In the genomic region with DNA sequence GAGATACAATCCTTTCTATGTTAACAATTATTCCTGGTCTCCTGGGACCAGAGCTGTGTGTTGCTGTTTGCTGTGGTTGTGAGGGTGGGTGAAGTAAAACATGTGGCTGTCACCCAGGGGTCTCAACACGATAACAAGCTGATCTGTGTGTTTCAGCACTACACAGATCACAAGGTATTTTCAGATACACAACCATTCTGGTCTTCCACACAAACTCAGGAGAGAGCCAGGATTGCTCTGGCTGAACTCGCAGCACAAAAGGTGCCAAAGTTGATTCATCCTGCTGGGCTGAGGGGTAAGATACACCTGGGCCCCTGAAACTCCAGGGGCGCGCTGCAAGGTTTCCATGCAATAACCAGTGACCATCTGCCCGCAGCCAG, we compare ENCODE assay signal across 10 mouse cellular contexts. TPM values are rescaled to one million over a fixed set of nuclear protein-coding genes. Genes with fewer than 3 reads are reported as not detected.
DNase-seq lines count a peak whose midpoint lies in the region; ATAC-seq and TF ChIP-seq lines count a peak whose summit lies in the region.
"Had no signal": no experiment of that assay in that cellular context is flagged by ENCODE, and none has a peak within 500 bp of the region (broad histone marks: within the 10 kb centered on the region; RNA-seq: fewer than 3 reads in every experiment).

No protein-coding gene starts in this region.

- H3K9me3 ChIP-seq in intestine, embryonic 15.5 days, result no peaks in the 10 kb centered on the region
- no peaks in the 10 kb centered on the region for H3K9me3 ChIP-seq in neural tube, embryonic 12.5 days

- no peak for TF ChIP-seq POLR2A in embryonic fibroblast, embryonic 13.5 days (IDR thresholded peaks at IDR 0.05; ENCODE audit: low read depth, low read length)

- H3K4me2 ChIP-seq in intestine, embryonic 15.5 days (replicated peaks), result peak overlapping the region; percentile 94
- H3K4me2 ChIP-seq in neural tube, embryonic 12.5 days (replicated peaks), result peak overlapping the region; percentile 90

- peak overlapping the region; percentile 39; the same call in 1 of the 2 replicates for H3K9ac ChIP-seq in intestine, embryonic 15.5 days
- peak overlapping the region; percentile 70; the same call in 1 of the 2 replicates for H3K9ac ChIP-seq in neural tube, embryonic 12.5 days

- H3K4me3 ChIP-seq in layer of hippocampus, adult 2 months, result peak overlapping the region; percentile 54
- peak overlapping the region; percentile 40; the same call in 1 of the 2 replicates for H3K4me3 ChIP-seq in embryonic fibroblast, embryonic 13.5 days (ENCODE audit: insufficient read depth, low read length)
- peak overlapping the region; percentile 44 for H3K4me3 ChIP-seq in intestine, embryonic 15.5 days (replicated peaks)
- peak overlapping the region; percentile 57 for H3K4me3 ChIP-seq in neural tube, embryonic 12.5 days

- H3K27ac ChIP-seq in layer of hippocampus, adult 2 months, result peak overlapping the region; percentile 82
- H3K27ac ChIP-seq in embryonic fibroblast, embryonic 13.5 days (ENCODE audit: insufficient read depth, low read length), result no peak overlapping the region
- H3K27ac ChIP-seq in intestine, embryonic 15.5 days, result no peak overlapping the region
- H3K27ac ChIP-seq in neural tube, embryonic 12.5 days, result no peak overlapping the region

- no peak for ATAC-seq in intestine, embryonic 15.5 days
- ATAC-seq in neural tube, embryonic 12.5 days (ENCODE audit: low FRiP score, low read depth), result peak; percentile 2; the same call in 1 of the 2 replicates

- H3K27me3 ChIP-seq in intestine, embryonic 15.5 days (replicated peaks), result peaks cover 25% of the 10 kb centered on the region
- H3K27me3 ChIP-seq in neural tube, embryonic 12.5 days (replicated peaks), result peaks cover 17% of the 10 kb centered on the region; the same call in 1 of the 2 replicates

- H3K36me3 ChIP-seq in intestine, embryonic 15.5 days, result no peaks in the 10 kb centered on the region
- H3K36me3 ChIP-seq in neural tube, embryonic 12.5 days, result peaks cover 2% of the 10 kb centered on the region; the same call in 1 of the 2 replicates

- DNase-seq in layer of hippocampus, adult 2 months (ENCODE audit: low spot score in 2 of 2), result no peak
- no peak for DNase-seq in layer of hippocampus, postnatal 14 days (ENCODE audit: low spot score in 2 of 2)
- DNase-seq in right cerebral cortex, postnatal 25 days, result no peak
- no peak for DNase-seq in urinary bladder, postnatal 25 days (ENCODE audit: low spot score)
- DNase-seq in urinary bladder, adult 2 months (ENCODE audit: low spot score), result no peak
- DNase-seq: kidney, adult 9 months; thymus, postnatal 14 days had no signal

- TF ChIP-seq CTCF in layer of hippocampus, adult 2 months (conservative IDR thresholded peaks at IDR 0.05), result no peak
- no peak for TF ChIP-seq CTCF in embryonic fibroblast, embryonic 13.5 days (IDR thresholded peaks at IDR 0.05; ENCODE audit: borderline replicate concordance, insufficient read depth, low read length)

- H3K4me1 ChIP-seq in embryonic fibroblast, embryonic 13.5 days (ENCODE audit: control insufficient read depth, insufficient read depth, low read length), result peaks cover 6% of the 10 kb centered on the region
- H3K4me1 ChIP-seq in intestine, embryonic 15.5 days (replicated peaks), result peaks cover 6% of the 10 kb centered on the region; the same call in 1 of the 2 replicates
- H3K4me1 ChIP-seq in neural tube, embryonic 12.5 days, result peaks cover 5% of the 10 kb centered on the region; the same call in 1 of the 2 replicates

- 14% methylated on average over 5 of the region's 5 CpGs for WGBS in intestine, embryonic 15.5 days
- WGBS in neural tube, embryonic 12.5 days, result 23% methylated on average over 5 of the region's 5 CpGs

RNA-seq across cellular contexts. Expression of gene Ildr2, which starts 54.5 kb away (rescaled TPM):
- 10 to 100 TPM; 71.5 to 73.6 TPM for total RNA-seq in layer of hippocampus, adult 2 months (2021)
- 10 to 100 TPM; 83.5 to 92.3 TPM for total RNA-seq in layer of hippocampus, postnatal 14 days (2021)
- 1.8 and 4.3 TPM in 2 replicates for polyA plus RNA-seq in embryonic fibroblast, embryonic 13.5 days (2011; ENCODE audit: insufficient read length, low read depth, missing spikeins)
- 0.67 and 0.81 TPM in 2 replicates for polyA plus RNA-seq in intestine, embryonic 15.5 days (2015; fragmentation: Nextera tagmentation; extraction: Ambion mirVana)
- 5.1 and 5.3 TPM in 2 replicates for polyA plus RNA-seq in neural tube, embryonic 12.5 days (2016; fragmentation: Nextera tagmentation; extraction: Ambion mirVana)
- 2.7 and 3.4 TPM in 2 replicates for polyA plus RNA-seq in urinary bladder, adult 2 months (2012; rRNA removed)
